Mouse (Mus musculus): ENCODE data around the gene Tspan3.

GRCm38 (mm10) chr9:56130536-56130935, 34.7 kb downstream of the Tspan3 start:
- TF ChIP-seq CTCF (IDR thresholded peaks at IDR 0.05; ENCODE audit: borderline replicate concordance, extremely low read depth, insufficient read depth, insufficient read length) (no peak), POLR2A (IDR thresholded peaks at IDR 0.05; ENCODE audit: borderline replicate concordance, extremely low read depth, insufficient read depth, insufficient read length, poor library complexity, severe bottlenecking) (no peak)

All from brain, embryonic 14.5 days (tissue).